Mouse (Mus musculus) right cerebral cortex, postnatal 14 days (tissue): ENCODE measurements around the gene Grn.

Source experiments
- DNase-seq: peaks from one replicate; pipeline ENCODE4 v3.0.0; 2022

The Grn gene

GRCm38 (mm10) chr11:102425555-102426316 is 4.4 kb upstream of the Grn start:
- DNase-seq = no peak

- no peak for DNase-seq
Observed at GRCm38 (mm10) chr11:102428981-102429540, 1.1 kb upstream of the Grn start.

- no peak for DNase-seq
Observed at GRCm38 (mm10) chr11:102429551-102429950, 564 bp upstream of the Grn start.

- peak; percentile 84 for DNase-seq
Observed at GRCm38 (mm10) chr11:102431018-102431645, 1.0 kb downstream of the Grn start.

GRCm38 (mm10) chr11:102431728-102432114 is 1.6 kb downstream of the Grn start:
- DNase-seq = no peak

GRCm38 (mm10) chr11:102432115-102432843 is 2.2 kb downstream of the Grn start:
- no peak for DNase-seq

GRCm38 (mm10) chr11:102432896-102433295 is 2.8 kb downstream of the Grn start:
- DNase-seq = no peak

- DNase-seq = no peak
Observed at GRCm38 (mm10) chr11:102433866-102434265, 3.8 kb downstream of the Grn start.

GRCm38 (mm10) chr11:102434406-102434805 is 4.3 kb downstream of the Grn start:
- peak; percentile 91 for DNase-seq

- DNase-seq = no peak
Observed at GRCm38 (mm10) chr11:102434816-102435705, 4.9 kb downstream of the Grn start.

GRCm38 (mm10) chr11:102435754-102436470 is 5.8 kb downstream of the Grn start:
- DNase-seq = no peak

- DNase-seq = no peak
Observed at GRCm38 (mm10) chr11:102436471-102436790, 6.3 kb downstream of the Grn start.

- DNase-seq = peak; percentile 76
Observed at GRCm38 (mm10) chr11:102437120-102438061, 7.3 kb downstream of the Grn start.

- peak; percentile 91 for DNase-seq
Observed at GRCm38 (mm10) chr11:102438212-102439092, 8.3 kb downstream of the Grn start.

GRCm38 (mm10) chr11:102439093-102440082 is 9.3 kb downstream of the Grn start:
- no peak for DNase-seq

- DNase-seq = no peak
Observed at GRCm38 (mm10) chr11:102440255-102440654, 10.1 kb downstream of the Grn start.

- DNase-seq = no peak
Observed at GRCm38 (mm10) chr11:102441434-102441833, 11.3 kb downstream of the Grn start.

GRCm38 (mm10) chr11:102442089-102442488 is 12.0 kb downstream of the Grn start:
- DNase-seq = no peak
